Mouse (Mus musculus): ENCODE measurements around the gene Gpatch2. TPM values are rescaled to one million over a fixed set of nuclear protein-coding genes. Genes with fewer than 3 reads are reported as not detected.

Gene Gpatch2
- 10 to 100 TPM; 19.4 to 20.5 TPM for total RNA-seq (2021)

GRCm38 (mm10) chr1:187215181-187216116, at the start of gene Gpatch2, which contains the start of gene Spata17:
Gene Gpatch2, plus strand, starts transcription at chr1:187215508.
Gene Spata17, minus strand, starts transcription at chr1:187215465.
- DNase-seq, result peak; percentile 74
- intact Hi-C loops (cut with DNase I), result no loop called here

DNA sequence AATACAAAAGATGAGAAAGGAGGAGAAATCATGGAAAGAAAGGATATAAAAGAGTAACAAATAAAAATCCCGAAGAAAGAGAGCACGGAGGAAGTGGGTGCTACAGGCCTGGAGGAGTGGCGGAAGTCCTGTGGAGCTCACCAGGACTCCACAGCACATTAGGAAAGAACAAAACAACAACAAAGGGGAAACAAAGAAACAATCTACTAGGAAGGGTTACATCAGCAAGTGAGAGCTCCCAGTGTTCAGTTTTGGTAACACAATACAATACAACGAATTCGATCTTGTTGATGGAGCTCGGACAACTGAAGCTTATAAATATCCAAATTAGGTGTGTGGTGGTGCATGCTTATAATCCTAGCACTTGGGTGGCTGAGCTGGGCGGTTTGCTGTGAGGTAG, 45.7 kb upstream of the Gpatch2 start:
- no peak for DNase-seq
- intact Hi-C loops (cut with DNase I), result no loop called here

- no peak for DNase-seq
- intact Hi-C loops (cut with DNase I), result no loop called here
Observed at GRCm38 (mm10) chr1:187170361-187170760, 44.9 kb upstream of the Gpatch2 start.

GRCm38 (mm10) chr1:187175991-187176390, 39.3 kb upstream of the Gpatch2 start:
- intact Hi-C loops (cut with DNase I), result no loop called here
- no peak for DNase-seq

DNA sequence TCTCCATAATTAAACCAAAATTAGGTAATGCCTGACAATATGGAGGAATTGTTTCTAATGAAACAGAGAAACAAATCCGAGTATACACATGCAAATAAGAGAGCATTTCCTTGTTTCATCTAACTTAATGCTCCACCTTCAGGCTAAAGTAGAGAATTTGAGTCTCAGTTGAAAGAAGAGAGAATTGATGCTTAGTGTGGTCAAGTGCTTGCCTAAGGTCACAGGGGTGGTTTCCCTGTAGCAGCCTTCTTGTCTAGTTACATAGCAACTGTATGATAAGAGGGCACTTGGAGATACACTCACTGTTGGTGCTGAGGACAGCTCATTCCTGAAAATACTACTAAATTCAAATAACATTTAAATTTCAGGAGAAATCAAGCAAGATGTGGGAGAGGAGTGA, 36.8 kb upstream of the Gpatch2 start:
- intact Hi-C loops (cut with DNase I), result no loop called here
- DNase-seq, result no peak

- no peak for DNase-seq
Observed at GRCm38 (mm10) chr1:187205506-187205905, 9.8 kb upstream of the Gpatch2 start.

DNA sequence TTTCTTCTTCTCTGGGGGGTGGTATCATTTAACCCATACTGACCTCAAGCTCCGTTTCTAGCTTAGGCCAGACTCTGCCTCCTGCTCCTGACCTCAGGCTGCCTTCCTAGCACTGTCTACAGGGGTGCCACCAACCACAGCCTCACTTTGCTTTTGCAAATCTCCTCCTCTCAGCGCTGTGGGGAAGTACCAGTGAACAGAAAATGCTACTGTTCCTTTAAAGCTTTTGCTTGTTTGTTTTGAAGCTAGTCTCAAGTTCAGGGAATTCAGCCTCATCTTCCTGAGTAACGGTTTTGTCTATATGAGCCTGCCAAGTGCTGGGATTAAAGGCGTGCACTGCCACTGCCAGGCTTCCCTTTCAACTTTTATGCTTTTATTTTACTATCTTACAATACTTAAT, 5.8 kb upstream of the Gpatch2 start:
- intact Hi-C loops (cut with DNase I), result no loop called here
- no peak for DNase-seq

More at GRCm38 (mm10) chr1:187205506-187205905, 9.8 kb upstream of the Gpatch2 start:
- intact Hi-C loops (cut with DNase I), result no loop called here

GRCm38 (mm10) chr1:187210736-187211135, 4.6 kb upstream of the Gpatch2 start:
- intact Hi-C loops (cut with DNase I), result no loop called here
- DNase-seq, result no peak

DNA sequence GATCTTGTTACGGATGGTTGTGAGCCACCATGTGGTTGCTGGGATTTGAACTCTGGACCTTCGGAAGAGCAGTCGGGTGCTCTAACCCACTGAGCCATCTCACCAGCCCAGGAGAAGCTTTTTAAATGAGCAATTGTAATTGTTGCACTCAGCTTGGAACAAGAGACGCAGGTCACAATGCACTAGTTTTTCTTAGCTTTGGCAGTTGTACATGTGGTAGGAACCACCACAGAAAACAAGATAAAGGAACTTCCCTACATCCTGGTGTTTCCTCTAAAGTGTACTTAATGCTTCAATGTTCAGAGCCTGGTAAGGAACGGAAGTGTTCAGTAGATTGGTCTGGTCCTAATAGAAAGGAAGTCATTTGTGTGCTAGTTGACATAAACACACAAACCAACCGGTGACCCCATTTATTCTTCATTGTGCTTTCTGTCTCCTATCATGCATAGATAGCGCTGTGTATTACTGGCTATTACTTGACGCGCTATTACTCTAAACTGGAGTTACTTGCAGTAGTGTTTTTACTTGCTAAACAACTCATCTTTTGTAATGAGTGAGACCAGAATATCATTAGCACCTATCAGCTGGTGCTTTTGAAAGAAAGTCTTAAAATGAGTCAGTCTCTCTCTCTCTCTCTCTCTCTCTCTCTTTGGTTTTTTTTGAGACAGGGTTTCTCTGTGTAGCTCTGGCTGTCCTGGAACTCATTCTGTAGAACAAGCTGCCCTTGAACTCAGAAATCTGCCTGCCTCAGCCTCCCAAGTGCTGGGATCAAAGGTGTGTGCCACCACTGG, 1.5 kb downstream of the Gpatch2 start:
- DNase-seq, result no peak
- intact Hi-C loops (cut with DNase I), result no loop called here

GRCm38 (mm10) chr1:187220756-187221155, 5.4 kb downstream of the Gpatch2 start:
- intact Hi-C loops (cut with DNase I), result no loop called here
- DNase-seq, result no peak

DNA sequence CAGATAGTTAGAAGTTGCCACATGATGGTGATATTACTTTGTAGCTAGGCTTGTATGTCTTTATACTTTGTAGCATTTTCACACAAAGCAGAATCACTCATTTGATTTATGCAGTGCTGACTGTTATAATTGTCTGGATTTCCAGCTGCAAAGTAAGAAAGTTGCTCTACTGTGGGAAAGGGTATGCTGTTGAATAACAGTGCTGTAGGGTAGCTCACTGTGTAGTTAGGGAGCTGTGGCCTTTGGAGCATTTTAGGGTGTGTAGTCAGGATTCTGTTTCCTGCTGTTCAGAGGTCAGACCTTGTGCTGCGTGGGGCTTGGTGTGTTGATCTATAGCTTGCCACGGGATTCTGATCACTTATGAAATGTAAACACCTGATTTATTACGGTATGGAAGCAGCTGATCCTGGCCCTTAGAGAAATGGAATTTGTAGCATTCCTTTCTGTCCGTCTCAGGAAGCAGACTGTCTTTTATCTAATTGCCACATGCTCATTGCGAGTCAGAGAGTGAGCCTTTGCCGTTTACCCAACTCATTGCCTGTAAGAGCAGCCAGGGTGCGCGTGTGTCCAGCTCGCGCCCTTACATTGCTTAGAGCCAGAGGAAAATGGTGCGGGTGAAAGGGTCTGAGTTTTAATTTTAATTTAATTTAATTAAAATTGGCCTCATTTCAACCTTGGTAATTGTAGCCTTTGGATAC, 11.2 kb downstream of the Gpatch2 start:
- no peak for DNase-seq
- intact Hi-C loops (cut with DNase I), result no loop called here

DNA sequence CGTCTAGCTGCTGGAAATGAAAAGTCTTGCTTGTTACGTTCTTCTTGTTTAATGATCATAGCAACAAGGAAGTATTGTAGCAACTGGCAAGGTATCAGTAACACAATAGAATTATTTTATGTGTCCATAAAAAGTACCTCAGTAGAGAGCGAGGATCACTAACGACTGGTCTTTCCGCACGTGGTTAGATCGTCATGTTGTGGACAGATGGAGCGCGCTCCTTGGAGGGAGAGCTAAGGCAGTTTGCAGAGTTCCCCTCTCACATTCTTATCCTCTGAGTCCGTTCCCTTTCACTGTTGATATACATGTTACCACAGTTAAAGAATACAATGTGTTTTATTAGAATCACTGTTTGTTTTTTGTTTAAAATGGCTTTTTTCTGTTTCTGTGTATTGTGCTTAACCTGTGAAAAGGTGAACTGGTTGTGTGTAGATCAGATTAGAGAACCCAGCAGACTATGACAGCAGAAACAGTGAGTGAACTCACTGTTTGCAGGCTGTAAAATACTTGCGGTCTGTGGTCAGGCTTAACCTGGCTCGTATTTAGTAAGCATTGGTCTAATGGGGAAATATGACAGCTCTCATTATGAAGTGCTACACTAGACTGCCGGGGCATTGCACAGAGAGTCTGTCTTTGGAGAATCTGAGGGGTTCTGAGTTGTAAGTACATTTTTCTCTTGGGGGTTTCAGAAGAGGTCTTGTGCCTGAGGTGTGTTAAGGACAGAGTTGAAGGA, 13.3 kb downstream of the Gpatch2 start:
- DNase-seq, result no peak
- intact Hi-C loops (cut with DNase I), result no loop called here

DNA sequence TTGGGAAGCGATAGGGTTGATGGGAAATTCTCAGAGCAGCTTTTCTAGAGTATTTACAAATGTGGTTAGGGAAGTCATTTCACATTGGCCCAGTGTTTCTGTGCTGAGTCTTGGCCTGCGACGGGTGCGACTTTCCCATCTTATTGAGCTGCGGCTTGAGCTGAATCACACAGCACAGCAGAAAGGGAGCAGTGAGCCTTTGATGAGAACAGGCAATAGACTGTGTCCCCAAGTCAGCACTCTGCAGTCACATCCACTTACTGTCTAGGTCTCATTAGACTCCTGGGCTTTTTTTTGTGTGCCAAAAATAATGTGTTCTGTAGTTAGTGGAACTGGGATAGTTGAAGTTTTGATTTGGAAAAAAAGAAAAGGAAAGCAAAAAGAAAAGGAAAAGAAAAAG, 14.9 kb downstream of the Gpatch2 start:
- DNase-seq, result no peak
- intact Hi-C loops (cut with DNase I), result no loop called here

DNA sequence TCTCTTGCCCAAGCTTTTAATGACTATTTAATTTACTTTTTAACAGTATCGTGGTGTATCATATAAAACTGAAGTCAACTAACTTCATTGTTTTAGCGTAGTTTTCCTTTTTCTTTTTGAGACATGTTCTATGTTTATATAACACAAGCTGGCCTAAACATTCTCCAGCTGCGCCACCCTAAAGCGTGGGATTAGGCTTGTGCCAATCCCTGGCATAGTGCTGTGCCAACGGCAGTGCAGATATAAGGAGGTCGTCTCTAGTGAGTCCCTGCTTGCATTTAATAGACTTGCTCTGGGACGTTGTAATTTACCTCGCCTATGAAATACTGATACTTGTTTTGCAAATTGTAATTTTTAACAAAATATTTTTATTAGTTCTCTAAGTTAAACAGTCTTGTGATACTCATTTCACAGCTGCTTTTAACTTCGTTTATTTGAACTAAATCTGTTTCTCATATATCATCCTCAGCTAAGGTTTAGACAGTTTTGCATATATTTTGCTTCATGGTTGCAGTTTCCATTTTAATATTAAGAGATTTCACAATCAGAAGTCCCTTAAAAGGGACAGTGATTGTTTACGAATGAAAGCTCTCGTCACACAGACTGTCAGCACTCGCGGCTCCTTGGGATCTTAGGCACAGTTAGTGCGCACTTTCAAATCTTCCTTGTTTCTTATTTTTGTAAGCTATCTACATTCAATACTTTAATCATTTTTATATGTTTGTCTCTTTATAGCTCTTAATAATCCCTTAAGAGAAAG, 17.1 kb downstream of the Gpatch2 start:
- DNase-seq, result peak; percentile 10
- intact Hi-C loops (cut with DNase I), result no loop called here

DNA sequence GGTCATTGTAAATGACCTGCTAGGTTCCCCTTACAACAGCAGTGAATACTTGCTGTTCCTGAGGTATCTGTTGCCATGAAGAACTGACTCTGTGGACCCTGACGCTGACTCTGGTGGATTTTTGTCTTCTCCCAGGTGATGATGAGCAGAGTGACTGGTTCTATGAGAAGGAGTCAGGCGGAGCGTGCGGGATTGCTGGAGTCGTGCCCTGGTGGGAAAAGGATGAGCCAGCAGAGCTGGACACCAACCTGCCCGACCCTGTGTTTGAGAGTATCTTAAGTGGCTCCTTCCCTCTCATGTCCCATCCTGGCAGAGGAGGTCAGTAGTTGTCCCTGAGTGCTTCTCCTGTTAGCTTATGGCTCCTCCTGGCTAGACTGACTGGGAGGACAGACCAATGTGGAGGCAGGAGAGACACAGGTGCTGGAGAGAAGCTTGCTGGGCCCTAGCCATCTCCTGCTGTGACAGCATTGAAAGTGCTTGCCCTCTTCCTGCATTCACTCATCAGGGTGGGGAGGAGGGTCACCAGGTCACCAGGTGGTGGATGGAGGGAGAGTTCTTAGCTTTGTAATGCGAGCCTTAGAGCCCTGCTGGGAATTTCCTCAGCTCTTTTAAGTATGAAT, 17.8 kb downstream of the Gpatch2 start:
- DNase-seq, result peak; percentile 50
- intact Hi-C loops (cut with DNase I), result no loop called here

DNA sequence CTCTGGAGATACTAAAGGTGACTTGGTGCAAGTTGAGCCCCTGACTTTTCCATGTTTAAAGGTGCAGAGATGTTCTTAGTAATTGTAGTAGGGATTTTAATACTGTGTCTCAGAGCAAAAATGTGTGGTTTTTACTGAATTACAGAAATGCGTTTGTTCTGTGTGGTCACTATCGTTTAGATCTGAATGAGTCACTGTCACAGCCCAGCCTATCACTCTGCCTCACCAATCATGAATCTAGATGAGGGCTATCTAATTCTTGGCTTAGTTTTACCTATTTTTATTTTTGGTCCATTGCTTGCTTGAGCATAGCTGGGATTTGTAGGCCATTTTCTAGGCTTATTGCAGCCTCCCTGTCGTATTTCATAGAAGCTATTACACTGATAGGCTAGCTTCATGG, 19.9 kb downstream of the Gpatch2 start:
- intact Hi-C loops (cut with DNase I), result no loop called here
- DNase-seq, result no peak

DNA sequence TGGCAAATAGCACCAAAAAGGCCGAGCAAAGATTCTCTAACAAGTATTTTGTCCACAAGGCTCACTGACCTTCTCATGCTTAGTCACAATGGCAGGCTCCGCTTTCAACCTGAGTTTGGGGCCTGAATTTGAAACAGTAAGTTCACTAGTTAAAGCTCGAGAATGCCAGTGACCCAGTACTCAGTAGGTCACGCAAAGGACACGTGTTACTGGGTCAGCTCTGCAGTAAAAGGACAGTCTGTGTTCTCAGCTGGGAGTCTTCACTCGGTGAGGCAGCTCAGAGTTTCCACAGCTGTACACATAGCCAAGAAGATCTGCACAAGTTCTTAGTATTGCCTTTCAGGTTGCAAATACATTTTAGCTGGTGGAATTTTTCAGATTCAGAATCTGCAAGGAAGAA, 21.0 kb downstream of the Gpatch2 start:
- intact Hi-C loops (cut with DNase I), result no loop called here
- no peak for DNase-seq

DNA sequence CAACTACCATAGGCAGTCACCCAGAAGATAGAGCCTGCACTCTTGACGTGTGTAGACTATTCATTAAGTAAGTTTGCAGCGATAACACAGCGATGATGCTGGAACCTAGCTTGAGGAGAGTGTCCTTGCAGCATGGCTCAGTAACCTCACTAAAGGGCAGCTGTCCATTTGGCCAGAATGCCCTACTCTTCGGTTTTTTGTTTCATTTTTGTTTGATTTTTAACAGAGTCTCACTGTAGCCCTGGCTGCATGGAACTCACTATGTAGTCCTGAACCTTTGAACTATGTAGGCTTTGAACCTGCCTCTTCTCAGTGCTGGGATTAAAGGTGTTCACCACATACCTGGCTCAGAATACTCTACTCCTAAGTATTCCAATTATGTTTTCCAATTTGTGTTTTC, 22.8 kb downstream of the Gpatch2 start:
- intact Hi-C loops (cut with DNase I), result no loop called here

GRCm38 (mm10) chr1:187240304-187240703, 25.0 kb downstream of the Gpatch2 start:
- no peak for DNase-seq
- intact Hi-C loops (cut with DNase I), result no loop called here

More for the DNA sequence above, 22.8 kb downstream of the Gpatch2 start:
- DNase-seq, result no peak
